Mouse (Mus musculus): ENCODE measurements at regions not wholly inside any gene's neighbourhood (a gene's known extent, or its start where the extent isn't known, plus 50 kb on each side); places are given as distances from the start of the nearest gene placed in this dataset.

DNA sequence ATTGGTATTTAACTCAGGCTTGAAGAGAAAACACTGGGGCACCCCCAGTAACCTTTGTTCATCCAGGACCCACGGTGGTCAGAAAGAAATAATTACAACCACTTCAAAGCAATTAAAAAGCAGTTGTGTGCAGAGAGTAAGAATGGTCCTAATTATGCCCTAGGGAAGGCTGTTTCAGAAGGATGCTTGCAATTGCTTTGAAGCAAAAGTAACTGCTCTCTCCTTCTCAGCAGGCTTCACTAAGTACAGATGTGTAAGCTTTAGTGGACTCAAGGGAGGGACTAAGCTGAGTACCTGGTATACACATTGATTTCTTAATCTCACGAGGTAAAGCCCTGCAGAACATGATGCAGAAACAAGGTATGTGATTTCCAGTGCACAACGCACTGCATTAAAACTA, 1242.1 kb downstream of the Pcdh18 start:
- TF ChIP-seq CTCF (IDR thresholded peaks at IDR 0.05; ENCODE audit: control insufficient read depth, insufficient read depth, insufficient replicate concordance, low read depth, low read length) (no peak), POLR2A (IDR thresholded peaks at IDR 0.05; ENCODE audit: control insufficient read depth, low read depth, low read length) (no peak)

Measured in testis, adult 2 months (tissue).